Mouse (Mus musculus): ENCODE results near the gene 4932438H23Rik. TPM values are rescaled to one million over a fixed set of nuclear protein-coding genes. Genes with fewer than 3 reads are reported as not detected.

The 4932438H23Rik gene
- polyA plus RNA-seq, 1 experiment from 2014 or later, result not detected

- Histone ChIP-seq H3K4me1 (replicated peaks; ENCODE audit: control insufficient read depth, insufficient read depth, low read length) (no peaks in the 10 kb centered on the region), H3K4me2 (ENCODE audit: low read length) (no peak overlapping the region), H3K9ac (ENCODE audit: low read length) (no peak overlapping the region), H3K4me3 (ENCODE audit: low read depth, low read length) (no peak overlapping the region), H3K27ac (ENCODE audit: low read depth) (no peak overlapping the region), H3K27me3 (replicated peaks; ENCODE audit: control insufficient read depth, insufficient read depth, low read length) (no peaks in the 10 kb centered on the region), H3K36me3 (ENCODE audit: control insufficient read depth, insufficient read depth, low read length) (no peaks in the 10 kb centered on the region), H3K9me3 (ENCODE audit: control insufficient read depth, low read length) (0 out of 2 replicates have a peak, but pooled peaks cover 3% of the 10 kb centered on the region)
- DNase-seq (ENCODE audit: low spot score), result peak; percentile 94
- WGBS, result 40% methylated on average over 22 of the region's 24 CpGs
- ATAC-seq (replicated peaks; ENCODE audit: low FRiP score, low TSS enrichment, low read depth), result peak; percentile 95
Measured at GRCm38 (mm10) chr16:91073163-91073892, 21.6 kb downstream of the 4932438H23Rik start.

- H3K9ac ChIP-seq (ENCODE audit: low read length), result no peak overlapping the region
- DNase-seq (ENCODE audit: low spot score), result no peak
Measured at GRCm38 (mm10) chr16:91072256-91072655, 22.7 kb downstream of the 4932438H23Rik start.

DNA sequence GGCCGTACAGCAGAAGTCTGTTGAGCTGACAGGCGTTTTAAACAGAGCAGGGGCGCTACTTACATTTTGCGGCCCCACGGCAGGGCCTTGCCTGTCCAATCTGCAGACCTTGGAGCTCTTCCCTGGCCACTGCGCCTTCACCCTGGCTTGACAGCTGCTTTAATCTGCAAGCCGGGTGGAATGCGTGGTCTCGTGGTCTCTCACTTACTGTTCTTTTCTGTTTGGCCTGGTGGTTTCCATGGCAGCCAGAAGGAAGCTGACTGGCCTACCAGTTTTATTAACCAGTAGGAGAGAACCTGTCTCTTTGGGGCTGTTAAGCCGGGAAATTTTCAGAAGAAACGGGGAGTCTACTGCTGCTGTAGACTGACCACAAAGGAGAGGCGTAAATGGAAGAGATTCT lies 26.0 kb downstream of the 4932438H23Rik start:
- H3K9me3 ChIP-seq (ENCODE audit: control insufficient read depth, low read length), result no peaks in the 10 kb centered on the region
- peak overlapping the region; percentile 1; the same call in 1 of the 2 replicates for H3K4me2 ChIP-seq (ENCODE audit: low read length)
- ATAC-seq (replicated peaks; ENCODE audit: low FRiP score, low TSS enrichment, low read depth), result 0 out of 2 replicates have a peak, but pooled peaks have one; percentile 23
- peak overlapping the region; percentile 3; the same call in 1 of the 2 replicates for H3K27ac ChIP-seq (ENCODE audit: low read depth)
- no peaks in the 10 kb centered on the region for H3K36me3 ChIP-seq (ENCODE audit: control insufficient read depth, insufficient read depth, low read length)
- no peaks in the 10 kb centered on the region for H3K27me3 ChIP-seq (replicated peaks; ENCODE audit: control insufficient read depth, insufficient read depth, low read length)
- no peaks in the 10 kb centered on the region for H3K4me1 ChIP-seq (replicated peaks; ENCODE audit: control insufficient read depth, insufficient read depth, low read length)
- H3K4me3 ChIP-seq (ENCODE audit: low read depth, low read length), result no peak overlapping the region
- WGBS, result 20% methylated on average over 12 of the region's 12 CpGs
- DNase-seq (ENCODE audit: low spot score), result peak; percentile 64
- H3K9ac ChIP-seq (ENCODE audit: low read length), result no peak overlapping the region

More at GRCm38 (mm10) chr16:91072256-91072655, 22.7 kb downstream of the 4932438H23Rik start:
- no peak overlapping the region for H3K4me2 ChIP-seq (ENCODE audit: low read length)
- no peaks in the 10 kb centered on the region for H3K4me1 ChIP-seq (replicated peaks; ENCODE audit: control insufficient read depth, insufficient read depth, low read length)
- H3K4me3 ChIP-seq (ENCODE audit: low read depth, low read length), result no peak overlapping the region
- WGBS, result 91% methylated on average over 1 of the region's 1 CpGs
- H3K27me3 ChIP-seq (replicated peaks; ENCODE audit: control insufficient read depth, insufficient read depth, low read length), result no peaks in the 10 kb centered on the region
- no peaks in the 10 kb centered on the region for H3K36me3 ChIP-seq (ENCODE audit: control insufficient read depth, insufficient read depth, low read length)
- ATAC-seq (replicated peaks; ENCODE audit: low FRiP score, low TSS enrichment, low read depth), result no peak
- H3K27ac ChIP-seq (ENCODE audit: low read depth), result no peak overlapping the region
- no peaks in the 10 kb centered on the region for H3K9me3 ChIP-seq (ENCODE audit: control insufficient read depth, low read length)

- no peaks in the 10 kb centered on the region for H3K36me3 ChIP-seq (ENCODE audit: control insufficient read depth, insufficient read depth, low read length)
- ATAC-seq (replicated peaks; ENCODE audit: low FRiP score, low TSS enrichment, low read depth) (no peak), DNase-seq (ENCODE audit: low spot score) (no peak)
- H3K27ac ChIP-seq (ENCODE audit: low read depth), result no peak overlapping the region
- no peaks in the 10 kb centered on the region for H3K4me1 ChIP-seq (replicated peaks; ENCODE audit: control insufficient read depth, insufficient read depth, low read length)
- no peaks in the 10 kb centered on the region for H3K27me3 ChIP-seq (replicated peaks; ENCODE audit: control insufficient read depth, insufficient read depth, low read length)
- no peak overlapping the region for H3K9ac ChIP-seq (ENCODE audit: low read length)
- H3K4me3 ChIP-seq (ENCODE audit: low read depth, low read length), result no peak overlapping the region
- no peaks in the 10 kb centered on the region for H3K9me3 ChIP-seq (ENCODE audit: control insufficient read depth, low read length)
- H3K4me2 ChIP-seq (ENCODE audit: low read length), result no peak overlapping the region
- WGBS, result 97% methylated on average over 1 of the region's 1 CpGs
Measured at GRCm38 (mm10) chr16:91067122-91067521, 27.8 kb downstream of the 4932438H23Rik start.

GRCm38 (mm10) chr16:91064583-91065365 lies 30.1 kb downstream of the 4932438H23Rik start:
- Histone ChIP-seq H3K27ac (ENCODE audit: low read depth) (no peak overlapping the region), H3K4me3 (ENCODE audit: low read depth, low read length) (no peak overlapping the region), H3K9ac (ENCODE audit: low read length) (no peak overlapping the region), H3K4me2 (ENCODE audit: low read length) (no peak overlapping the region), H3K4me1 (replicated peaks; ENCODE audit: control insufficient read depth, insufficient read depth, low read length) (no peaks in the 10 kb centered on the region), H3K9me3 (ENCODE audit: control insufficient read depth, low read length) (no peaks in the 10 kb centered on the region), H3K36me3 (ENCODE audit: control insufficient read depth, insufficient read depth, low read length) (no peaks in the 10 kb centered on the region), H3K27me3 (replicated peaks; ENCODE audit: control insufficient read depth, insufficient read depth, low read length) (no peaks in the 10 kb centered on the region)
- DNase-seq (ENCODE audit: low spot score) (no peak), ATAC-seq (replicated peaks; ENCODE audit: low FRiP score, low TSS enrichment, low read depth) (no peak)
- WGBS, result 87% methylated on average over 12 of the region's 12 CpGs

GRCm38 (mm10) chr16:91063786-91064185 lies 31.1 kb downstream of the 4932438H23Rik start:
- H3K9ac ChIP-seq (ENCODE audit: low read length), result no peak overlapping the region
- WGBS, result 92% methylated on average over 10 of the region's 10 CpGs
- DNase-seq (ENCODE audit: low spot score) (no peak), ATAC-seq (replicated peaks; ENCODE audit: low FRiP score, low TSS enrichment, low read depth) (no peak)
- H3K36me3 ChIP-seq (ENCODE audit: control insufficient read depth, insufficient read depth, low read length), result no peaks in the 10 kb centered on the region
- H3K9me3 ChIP-seq (ENCODE audit: control insufficient read depth, low read length), result no peaks in the 10 kb centered on the region
- H3K4me1 ChIP-seq (replicated peaks; ENCODE audit: control insufficient read depth, insufficient read depth, low read length), result no peaks in the 10 kb centered on the region
- no peak overlapping the region for H3K27ac ChIP-seq (ENCODE audit: low read depth)
- H3K4me3 ChIP-seq (ENCODE audit: low read depth, low read length), result no peak overlapping the region
- H3K27me3 ChIP-seq (replicated peaks; ENCODE audit: control insufficient read depth, insufficient read depth, low read length), result no peaks in the 10 kb centered on the region
- H3K4me2 ChIP-seq (ENCODE audit: low read length), result no peak overlapping the region

GRCm38 (mm10) chr16:91061531-91062318 lies 33.2 kb downstream of the 4932438H23Rik start:
- ATAC-seq (replicated peaks; ENCODE audit: low FRiP score, low TSS enrichment, low read depth) (no peak), DNase-seq (ENCODE audit: low spot score) (no peak)
- H3K9ac ChIP-seq (ENCODE audit: low read length), result no peak overlapping the region
- H3K4me1 ChIP-seq (replicated peaks; ENCODE audit: control insufficient read depth, insufficient read depth, low read length), result no peaks in the 10 kb centered on the region
- H3K36me3 ChIP-seq (ENCODE audit: control insufficient read depth, insufficient read depth, low read length), result no peaks in the 10 kb centered on the region
- H3K27ac ChIP-seq (ENCODE audit: low read depth), result no peak overlapping the region
- no peaks in the 10 kb centered on the region for H3K9me3 ChIP-seq (ENCODE audit: control insufficient read depth, low read length)
- H3K27me3 ChIP-seq (replicated peaks; ENCODE audit: control insufficient read depth, insufficient read depth, low read length), result no peaks in the 10 kb centered on the region
- WGBS, result 49% methylated on average over 13 of the region's 13 CpGs
- H3K4me3 ChIP-seq (ENCODE audit: low read depth, low read length), result no peak overlapping the region
- H3K4me2 ChIP-seq (ENCODE audit: low read length), result no peak overlapping the region

DNA sequence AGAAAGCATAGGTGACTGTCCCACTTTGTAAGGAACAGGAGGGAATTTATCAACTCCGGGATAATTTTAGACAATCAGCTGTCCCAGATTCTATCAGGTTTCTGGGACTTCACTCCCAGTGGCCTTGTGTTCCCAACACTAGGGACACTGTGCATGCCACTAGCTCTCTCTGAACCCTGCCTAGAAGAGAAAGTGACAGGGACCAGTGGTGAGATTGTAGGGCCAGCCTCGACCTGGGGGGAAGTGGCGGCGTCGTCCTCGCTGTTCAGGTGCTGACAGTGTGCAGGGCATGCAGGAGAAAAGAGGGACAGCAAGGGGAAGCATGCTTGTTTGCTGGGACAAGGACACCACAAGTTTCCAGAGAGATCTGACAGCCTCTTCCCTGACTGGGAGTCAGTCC lies 37.2 kb downstream of the 4932438H23Rik start:
- WGBS, result 69% methylated on average over 6 of the region's 6 CpGs
- no peaks in the 10 kb centered on the region for H3K36me3 ChIP-seq (ENCODE audit: control insufficient read depth, insufficient read depth, low read length)
- no peak for DNase-seq (ENCODE audit: low spot score)
- H3K9ac ChIP-seq (ENCODE audit: low read length), result no peak overlapping the region
- H3K4me1 ChIP-seq (replicated peaks; ENCODE audit: control insufficient read depth, insufficient read depth, low read length), result no peaks in the 10 kb centered on the region
- H3K4me3 ChIP-seq (ENCODE audit: low read depth, low read length), result no peak overlapping the region
- ATAC-seq (replicated peaks; ENCODE audit: low FRiP score, low TSS enrichment, low read depth), result no peak
- H3K27ac ChIP-seq (ENCODE audit: low read depth), result no peak overlapping the region
- H3K4me2 ChIP-seq (ENCODE audit: low read length), result no peak overlapping the region
- no peaks in the 10 kb centered on the region for H3K27me3 ChIP-seq (replicated peaks; ENCODE audit: control insufficient read depth, insufficient read depth, low read length)
- H3K9me3 ChIP-seq (ENCODE audit: control insufficient read depth, low read length), result no peaks in the 10 kb centered on the region
